In genomic region chr3:41509441-41509840, GRCm38 (mm10) we compare ENCODE assay signal across 9 mouse cellular contexts. TPM values are rescaled to one million over a fixed set of nuclear protein-coding genes. Genes with fewer than 3 reads are reported as not detected.
DNase-seq lines count a peak whose midpoint lies in the region; ATAC-seq lines count a peak whose summit lies in the region.
"Had no signal": no experiment of that assay in that cellular context is flagged by ENCODE, and none has a peak within 500 bp of the region (broad histone marks: within the 10 kb centered on the region; RNA-seq: fewer than 3 reads in every experiment).

No protein-coding gene starts in this region.

- peak; percentile 63 for ATAC-seq in embryonic facial prominence, embryonic 14.5 days (ENCODE audit: low read depth)
- peak; percentile 54; the same call in 1 of the 2 replicates for ATAC-seq in kidney, embryonic 16.5 days (ENCODE audit: low FRiP score, low TSS enrichment)
- no peak for ATAC-seq in midbrain, embryonic 11.5 days (ENCODE audit: low FRiP score)

- no peaks in the 10 kb centered on the region for H3K4me1 ChIP-seq in embryonic facial prominence, embryonic 14.5 days (ENCODE audit: control insufficient read depth, insufficient read depth, low read length)
- no peaks in the 10 kb centered on the region for H3K4me1 ChIP-seq in kidney, embryonic 16.5 days (ENCODE audit: insufficient read depth, low read length)
- peaks cover 8% of the 10 kb centered on the region; the same call in 1 of the 2 replicates for H3K4me1 ChIP-seq in hindbrain, embryonic 10.5 days (replicated peaks)
- no peaks in the 10 kb centered on the region for H3K4me1 ChIP-seq in midbrain, embryonic 11.5 days (ENCODE audit: control insufficient read depth, insufficient read depth, low read length)
- H3K4me1 ChIP-seq: heart, embryonic 13.5 days had no signal

- no peak overlapping the region for H3K9ac ChIP-seq in embryonic facial prominence, embryonic 14.5 days (ENCODE audit: low read depth, low read length)
- no peak overlapping the region for H3K9ac ChIP-seq in kidney, embryonic 16.5 days (replicated peaks; ENCODE audit: low read length)
- H3K9ac ChIP-seq in midbrain, embryonic 11.5 days (ENCODE audit: low read length) = no peak overlapping the region
- H3K9ac ChIP-seq: heart, embryonic 13.5 days had no signal

- DNase-seq in adipocyte (ENCODE audit: low spot score) = peak; percentile 98
- DNase-seq in embryonic facial prominence, embryonic 14.5 days (ENCODE audit: low spot score) = peak; percentile 54
- peak; percentile 81 for DNase-seq in lung, postnatal 36 days
- no peak for DNase-seq in hindbrain, embryonic 10.5 days (ENCODE audit: low spot score)
- no peak for DNase-seq in midbrain, embryonic 11.5 days (ENCODE audit: low spot score, missing footprints)
- DNase-seq in layer of hippocampus, adult 18-20 months (ENCODE audit: low spot score in 2 of 2) = no peak
- DNase-seq: cerebellum, postnatal 36 days had no signal

- H3K4me3 ChIP-seq in embryonic facial prominence, embryonic 14.5 days (ENCODE audit: low read depth, low read length) = no peak overlapping the region
- no peak overlapping the region for H3K4me3 ChIP-seq in kidney, embryonic 16.5 days (ENCODE audit: low read length)
- H3K4me3 ChIP-seq in hindbrain, embryonic 10.5 days = no peak overlapping the region
- no peak overlapping the region for H3K4me3 ChIP-seq in midbrain, embryonic 11.5 days (ENCODE audit: low read depth, low read length)
- H3K4me3 ChIP-seq: heart, embryonic 13.5 days had no signal

- H3K36me3 ChIP-seq in embryonic facial prominence, embryonic 14.5 days (ENCODE audit: control insufficient read depth, insufficient read depth, low read length) = no peaks in the 10 kb centered on the region
- H3K36me3 ChIP-seq in kidney, embryonic 16.5 days (ENCODE audit: insufficient read depth, low read length) = no peaks in the 10 kb centered on the region
- H3K36me3 ChIP-seq in hindbrain, embryonic 10.5 days = no peaks in the 10 kb centered on the region
- no peaks in the 10 kb centered on the region for H3K36me3 ChIP-seq in midbrain, embryonic 11.5 days (ENCODE audit: control insufficient read depth, insufficient read depth, low read length)
- H3K36me3 ChIP-seq: heart, embryonic 13.5 days had no signal

- H3K27ac ChIP-seq in embryonic facial prominence, embryonic 14.5 days (replicated peaks; ENCODE audit: low read depth, low read length) = no peak overlapping the region
- H3K27ac ChIP-seq in kidney, embryonic 16.5 days (ENCODE audit: low read length) = no peak overlapping the region
- no peak overlapping the region for H3K27ac ChIP-seq in hindbrain, embryonic 10.5 days
- H3K27ac ChIP-seq in midbrain, embryonic 11.5 days (ENCODE audit: low read depth, low read length) = no peak overlapping the region
- H3K27ac ChIP-seq: heart, embryonic 13.5 days had no signal

- no peak overlapping the region for H3K4me2 ChIP-seq in embryonic facial prominence, embryonic 14.5 days (ENCODE audit: low read depth, low read length)
- no peak overlapping the region for H3K4me2 ChIP-seq in kidney, embryonic 16.5 days (replicated peaks; ENCODE audit: low read depth, low read length)
- no peak overlapping the region for H3K4me2 ChIP-seq in midbrain, embryonic 11.5 days
- H3K4me2 ChIP-seq: heart, embryonic 13.5 days had no signal

- no peaks in the 10 kb centered on the region for H3K27me3 ChIP-seq in embryonic facial prominence, embryonic 14.5 days (replicated peaks; ENCODE audit: control insufficient read depth, insufficient read depth, low read length)
- H3K27me3 ChIP-seq in kidney, embryonic 16.5 days (ENCODE audit: insufficient read depth, low read length) = no peaks in the 10 kb centered on the region
- H3K27me3 ChIP-seq in hindbrain, embryonic 10.5 days (ENCODE audit: insufficient read depth, poor library complexity, severe bottlenecking) = no peaks in the 10 kb centered on the region
- H3K27me3 ChIP-seq in midbrain, embryonic 11.5 days (ENCODE audit: control insufficient read depth, insufficient read depth, low read length) = no peaks in the 10 kb centered on the region
- H3K27me3 ChIP-seq: heart, embryonic 13.5 days had no signal

- 85% methylated on average over 2 of the region's 2 CpGs for WGBS in embryonic facial prominence, embryonic 14.5 days
- 79% methylated on average over 2 of the region's 2 CpGs for WGBS in kidney, embryonic 16.5 days
- WGBS in hindbrain, embryonic 10.5 days = 80% methylated on average over 2 of the region's 2 CpGs
- 87% methylated on average over 2 of the region's 2 CpGs for WGBS in midbrain, embryonic 11.5 days

- H3K9me3 ChIP-seq in embryonic facial prominence, embryonic 14.5 days (ENCODE audit: control insufficient read depth, low read length) = no peaks in the 10 kb centered on the region
- no peaks in the 10 kb centered on the region for H3K9me3 ChIP-seq in kidney, embryonic 16.5 days (ENCODE audit: low read length)
- H3K9me3 ChIP-seq in hindbrain, embryonic 10.5 days = no peaks in the 10 kb centered on the region
- H3K9me3 ChIP-seq in midbrain, embryonic 11.5 days (ENCODE audit: control insufficient read depth, low read length) = no peaks in the 10 kb centered on the region
- H3K9me3 ChIP-seq: heart, embryonic 13.5 days had no signal

RNA-seq across cellular contexts. Expression of gene Jade1, which starts 46.1 kb away (rescaled TPM):
- 16.1 and 16.4 TPM in 2 replicates for polyA plus RNA-seq in embryonic facial prominence, embryonic 14.5 days (2014; fragmentation: Nextera tagmentation; extraction: Ambion mirVana)
- 21.2 TPM in 2 replicates for polyA plus RNA-seq in kidney, embryonic 16.5 days (2015; fragmentation: Nextera tagmentation; extraction: Ambion mirVana)
- 12.2 and 19.1 TPM in 2 replicates for polyA plus RNA-seq in hindbrain, embryonic 10.5 days (2016; fragmentation: Nextera tagmentation; extraction: Ambion mirVana)
- polyA plus RNA-seq in midbrain, embryonic 11.5 days (2014; fragmentation: Nextera tagmentation; extraction: Ambion mirVana) = 17.1 and 20.2 TPM in 2 replicates
- 10 to 100 TPM; 40.5 to 40.7 TPM for total RNA-seq in layer of hippocampus, adult 18-20 months (2021)

Comparison
In these comparisons a context has a peak if more than half of its experiments do, and no peak if none do; other contexts are left out.
1. DNase-seq: peak in adipocyte (single experiment), embryonic facial prominence, embryonic 14.5 days (single experiment) and lung, postnatal 36 days (single experiment); none in hindbrain, embryonic 10.5 days (single experiment), midbrain, embryonic 11.5 days (single experiment) and layer of hippocampus, adult 18-20 months (0 of 2).